Mouse (Mus musculus) layer of hippocampus, adult 9-11 months (tissue): ENCODE results near the gene Arhgap27.
A peak's percentile ranks its signal among the peaks of the same experiment; 100 is the strongest.
"Not testable (repeated sequence)": the region's sequence is repeated elsewhere in the genome, so short reads cannot be mapped to it uniquely, and the experiment has no call there.

Experiments used
- DNase-seq: peaks from one replicate; pipeline ENCODE4 v3.0.0; 2022

Gene Arhgap27

DNA sequence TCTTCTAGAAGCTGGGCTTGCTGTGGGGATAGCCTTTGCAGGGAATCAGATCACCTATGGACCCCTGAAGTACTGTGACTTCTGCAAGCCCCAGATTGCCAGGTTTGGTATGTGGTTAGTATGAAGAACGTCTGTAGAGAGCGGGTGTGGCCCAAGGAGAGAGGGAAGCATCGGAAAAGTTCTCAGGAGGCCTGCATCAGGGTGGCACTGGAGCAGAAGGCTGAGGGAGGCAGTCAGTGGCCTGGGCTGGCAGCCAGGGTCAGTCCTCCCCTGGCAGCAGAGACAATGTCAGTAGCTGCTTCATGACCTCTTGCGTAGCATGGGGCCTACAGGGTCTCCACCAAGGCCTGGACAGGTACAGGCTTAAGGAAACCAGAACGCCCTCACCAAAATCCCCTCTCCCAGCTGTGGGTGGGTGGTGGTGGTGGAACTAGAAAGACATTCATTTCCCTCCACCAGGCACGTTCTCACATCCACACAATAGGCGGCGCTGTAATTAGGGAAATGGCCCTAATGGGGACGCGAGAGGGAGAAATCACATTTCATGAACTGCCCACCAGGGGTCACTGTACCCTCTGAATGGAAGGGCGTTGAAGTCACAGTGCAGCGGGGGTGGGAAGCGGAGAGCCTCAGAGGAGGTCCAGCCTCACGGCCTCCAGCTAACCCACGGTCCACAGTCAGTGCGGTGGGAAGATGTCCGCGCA lies 31.2 kb downstream of the Arhgap27 start:
- DNase-seq: peak; percentile 80

- DNase-seq: no peak
Observed at GRCm38 (mm10) chr11:103331502-103332185, 31.8 kb downstream of the Arhgap27 start.

- DNase-seq: no peak
Observed at GRCm38 (mm10) chr11:103330651-103331319, 32.7 kb downstream of the Arhgap27 start.

DNA sequence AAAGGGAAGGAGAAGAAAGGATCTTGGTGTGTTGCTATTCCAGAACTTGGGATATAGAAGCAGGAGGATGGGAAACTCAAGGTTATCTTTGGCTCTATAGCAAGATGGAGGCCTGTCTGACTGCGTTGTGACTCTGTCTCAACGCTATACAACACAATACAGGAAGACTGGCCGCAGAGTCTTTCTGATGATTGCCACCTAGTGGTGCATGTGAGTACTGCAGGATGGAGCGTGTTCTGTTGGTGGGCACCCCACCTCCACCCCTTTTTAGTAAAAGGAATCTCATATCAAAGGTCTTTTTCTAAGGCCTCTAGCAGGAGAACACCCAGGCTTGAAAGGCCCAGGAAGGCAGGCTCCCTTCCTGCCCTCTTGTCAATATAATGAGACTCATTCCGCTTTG lies 36.5 kb downstream of the Arhgap27 start:
- peak; percentile 54 for DNase-seq

DNA sequence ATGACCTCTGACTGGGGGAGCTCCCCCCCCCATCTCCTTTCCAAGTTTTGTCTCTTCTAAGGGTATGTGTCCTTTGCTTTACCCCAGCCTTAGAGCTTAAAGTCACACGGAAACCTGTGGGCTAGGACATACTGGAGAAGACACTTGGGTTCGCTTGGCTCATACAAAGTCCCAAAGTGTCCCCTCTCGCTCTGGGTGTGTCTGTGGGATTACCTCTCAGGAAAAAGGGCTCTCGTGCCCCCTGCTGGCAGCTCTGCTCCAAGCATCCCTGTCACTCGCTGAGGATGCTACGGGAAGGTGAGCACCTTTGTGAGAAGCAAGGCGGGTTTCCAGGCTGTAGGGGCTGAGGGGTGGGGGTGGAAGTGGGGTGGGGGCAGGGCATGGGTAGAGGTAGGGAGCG lies 38.3 kb downstream of the Arhgap27 start:
- peak; percentile 43 for DNase-seq

GRCm38 (mm10) chr11:103324723-103325122 lies 38.8 kb downstream of the Arhgap27 start:
- DNase-seq: no peak

GRCm38 (mm10) chr11:103322832-103323231 lies 40.7 kb downstream of the Arhgap27 start:
- DNase-seq: not testable (repeated sequence)

- DNase-seq: no peak
Observed at GRCm38 (mm10) chr11:103320646-103321045, 42.8 kb downstream of the Arhgap27 start.

GRCm38 (mm10) chr11:103320196-103320595 lies 43.3 kb downstream of the Arhgap27 start:
- DNase-seq: no peak

DNA sequence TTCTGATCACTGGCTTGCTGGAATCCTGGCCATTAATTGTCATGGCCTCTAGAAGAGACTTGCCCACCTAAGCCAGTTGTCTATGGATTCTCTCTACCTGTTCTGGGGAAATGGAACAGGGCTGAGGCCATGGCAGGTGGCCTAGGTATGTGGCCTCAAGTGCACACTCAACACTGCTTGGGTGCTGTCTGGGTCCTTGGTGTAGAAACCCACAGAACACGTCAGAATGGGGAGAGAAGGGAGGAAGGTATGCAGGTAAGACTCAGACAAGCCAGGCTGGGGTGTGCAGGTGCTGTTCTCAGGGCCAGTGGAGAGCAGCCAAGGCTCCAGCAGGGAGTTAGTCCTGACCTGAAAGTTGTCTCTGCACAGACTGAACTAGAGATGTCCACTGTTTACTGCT lies 45.5 kb downstream of the Arhgap27 start:
- DNase-seq: no peak

DNA sequence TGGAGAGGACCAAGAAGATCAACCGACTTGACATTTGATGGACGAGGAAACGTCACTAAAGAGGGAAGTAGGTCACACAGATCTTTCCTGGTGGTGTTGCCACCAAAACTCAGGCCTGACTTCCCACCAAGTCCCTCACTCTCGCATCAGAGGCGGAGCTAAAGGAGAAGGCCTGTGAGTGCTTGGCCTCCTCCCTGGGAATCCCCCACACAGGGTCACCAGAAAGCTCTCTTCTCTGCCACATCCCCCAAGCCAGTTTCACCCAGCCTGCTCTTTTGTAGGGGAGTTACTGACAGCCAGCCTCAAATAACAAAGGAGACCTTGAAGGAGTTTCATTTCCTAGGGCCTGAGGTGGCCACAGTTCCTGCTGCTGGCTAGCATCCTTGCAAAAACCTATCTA lies 48.1 kb downstream of the Arhgap27 start:
- no peak for DNase-seq

GRCm38 (mm10) chr11:103314736-103315374 lies 48.6 kb downstream of the Arhgap27 start:
- DNase-seq: no peak

GRCm38 (mm10) chr11:103313542-103313941 lies 50.0 kb downstream of the Arhgap27 start:
- no peak for DNase-seq

DNA sequence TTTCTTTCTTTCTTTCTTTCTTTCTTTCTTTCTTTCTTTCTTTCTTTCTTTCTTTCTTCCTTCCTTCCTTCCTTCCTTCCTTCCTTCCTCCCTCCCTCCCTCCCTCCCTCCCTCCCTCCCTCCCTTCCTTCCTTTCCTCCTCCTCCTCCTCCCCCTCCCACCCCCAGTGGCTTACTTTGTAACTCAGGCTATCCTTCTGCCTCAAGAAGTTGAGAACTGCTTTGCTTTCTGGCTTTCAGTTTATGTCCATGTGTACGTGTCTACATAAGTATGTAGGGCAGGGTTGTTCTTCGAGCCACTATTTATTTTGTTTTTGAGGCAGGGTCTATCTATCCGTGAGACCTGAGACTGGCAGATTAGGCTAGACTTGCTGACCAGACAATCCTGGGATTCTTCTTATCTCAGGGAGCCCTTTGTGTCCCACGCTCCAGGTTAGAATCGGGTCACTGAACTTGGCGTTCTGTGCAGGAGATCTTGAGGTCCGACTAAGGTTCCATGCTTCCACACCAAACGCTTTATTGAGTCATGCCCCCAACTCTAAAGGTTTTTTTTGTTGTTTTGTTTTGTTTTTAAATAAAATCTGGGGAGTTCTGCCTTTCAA lies 50.7 kb downstream of the Arhgap27 start:
- DNase-seq: no peak

DNA sequence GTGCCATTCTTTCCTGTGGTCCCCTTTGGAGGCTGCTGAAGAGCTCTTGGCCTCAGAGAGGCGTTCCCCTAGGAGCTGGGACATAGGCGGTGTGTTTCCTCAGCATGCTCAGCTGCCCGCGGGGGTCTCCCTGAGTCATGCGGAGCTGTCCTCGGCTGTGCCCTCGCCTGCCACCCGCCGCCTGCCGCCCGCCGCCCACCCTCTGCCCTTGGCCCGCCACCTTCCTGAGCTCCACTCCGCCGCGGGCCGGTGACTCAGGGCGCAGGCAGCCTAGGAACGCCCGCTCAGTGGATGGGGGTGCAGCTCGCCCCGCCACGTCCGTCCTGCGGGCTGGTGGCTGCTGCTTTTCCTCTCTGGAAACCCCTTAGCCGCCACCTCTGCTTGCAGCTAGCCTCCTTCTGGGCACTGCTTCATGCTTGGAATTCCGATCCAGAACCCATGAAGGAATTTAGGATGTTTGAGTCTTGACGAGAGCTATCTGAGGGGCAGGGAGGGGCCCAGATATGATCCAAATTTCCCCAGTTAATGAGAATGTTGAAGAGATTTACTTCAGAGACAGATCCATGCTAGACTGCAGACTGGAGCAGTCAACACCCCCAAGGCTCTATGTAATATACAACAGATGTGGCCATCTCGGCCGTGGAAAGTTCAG lies 51.4 kb downstream of the Arhgap27 start:
- DNase-seq: no peak

GRCm38 (mm10) chr11:103309956-103310574 lies 53.4 kb downstream of the Arhgap27 start:
- DNase-seq: no peak

- DNase-seq: peak; percentile 71
Observed at GRCm38 (mm10) chr11:103307910-103308309, 55.6 kb downstream of the Arhgap27 start.

DNA sequence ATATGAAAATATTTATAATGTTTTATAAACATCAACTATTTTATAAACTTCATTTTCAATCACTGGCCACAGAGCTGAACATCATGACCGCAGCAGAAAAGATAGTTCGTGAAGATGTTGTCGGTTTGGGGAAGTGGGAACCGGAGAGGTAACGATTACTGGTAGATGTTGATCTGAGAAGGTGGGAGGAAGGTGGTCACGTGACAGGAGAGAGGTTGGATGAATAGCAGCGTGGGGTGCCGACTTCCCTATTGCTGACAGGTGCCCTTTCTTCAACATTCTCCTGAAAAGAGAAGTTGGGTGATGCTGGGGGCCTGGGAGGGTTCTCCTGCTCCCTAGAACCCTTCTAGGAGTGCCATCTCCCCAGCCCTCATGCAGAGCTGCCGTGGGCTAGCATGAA lies 59.0 kb downstream of the Arhgap27 start:
- DNase-seq: no peak

- no peak for DNase-seq
Observed at GRCm38 (mm10) chr11:103294772-103295171, 68.7 kb downstream of the Arhgap27 start.

GRCm38 (mm10) chr11:103294066-103294465 lies 69.4 kb downstream of the Arhgap27 start:
- no peak for DNase-seq

DNA sequence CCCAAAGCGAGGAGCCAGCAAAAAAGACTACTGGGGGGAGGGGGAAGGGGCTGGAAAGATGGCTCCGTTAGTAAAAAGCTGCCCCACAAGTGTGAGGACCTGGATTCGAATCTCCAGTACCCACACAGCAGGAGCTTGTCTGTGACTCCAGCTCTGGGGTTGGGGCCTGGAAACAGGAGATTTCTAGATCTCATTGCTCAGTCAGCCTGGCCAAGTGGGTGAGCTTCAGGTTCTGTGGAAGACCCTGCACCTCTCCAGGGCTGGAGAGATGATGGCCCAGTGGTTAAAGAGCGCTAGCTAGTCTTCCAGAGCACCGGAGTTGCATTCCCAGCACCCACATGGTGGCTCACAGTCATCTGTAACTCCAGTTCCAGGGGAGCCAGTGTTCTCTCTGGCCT lies 70.6 kb downstream of the Arhgap27 start:
- DNase-seq: no peak
